Comparison of ENCODE assay signal across 8 mouse cellular contexts in genomic region chr15:9748359-9749102, GRCm38 (mm10). TPM values are rescaled to one million over a fixed set of nuclear protein-coding genes. Genes with fewer than 3 reads are reported as not detected.
A peak's percentile ranks its signal among the peaks of the same experiment; 100 is the strongest.
DNase-seq lines count a peak whose midpoint lies in the region; ATAC-seq and TF ChIP-seq lines count a peak whose summit lies in the region.

TSS of gene Spef2 (minus strand) at chr15:9748868.

- WGBS in hindbrain, embryonic 10.5 days: 28% methylated on average over 16 of the region's 16 CpGs
- WGBS in lung, adult 2 months: 20% methylated on average over 16 of the region's 16 CpGs

- no peaks in the 10 kb centered on the region for H3K4me1 ChIP-seq in MEL (ENCODE audit: control insufficient read depth in 1 of 2, insufficient read depth in 2 of 2, low read length in 2 of 2)
- H3K4me1 ChIP-seq in hindbrain, embryonic 10.5 days (replicated peaks): peaks cover 4% of the 10 kb centered on the region; the same call in 1 of the 2 replicates
- H3K4me1 ChIP-seq in lung, adult 2 months (ENCODE audit: control insufficient read depth, insufficient read depth, low read length): no peaks in the 10 kb centered on the region

- no peak within 1 kb of the TSS for H3K27ac ChIP-seq in MEL (ENCODE audit: control insufficient read depth, low read depth, low read length)
- no peak within 1 kb of the TSS for H3K27ac ChIP-seq in hindbrain, embryonic 10.5 days

- H3K9ac ChIP-seq in MEL (ENCODE audit: control insufficient read depth, low read depth, low read length, poor library complexity, severe bottlenecking): no peak within 1 kb of the TSS

- peak; percentile 91 for ATAC-seq in neutrophil, adult 5-6 weeks (ENCODE audit: extremely low read depth, insufficient number of reproducible peaks, low FRiP score, poor library complexity, severe bottlenecking)

- peak; percentile 67 for DNase-seq in MEL (ENCODE audit: low read depth, low spot score)
- peak; percentile 7 to 28 for DNase-seq in cerebellum, adult 18-20 months
- peak; percentile 78 for DNase-seq in forelimb bud, embryonic 11.5 days (ENCODE audit: low read depth, low spot score)
- DNase-seq in hindbrain, embryonic 10.5 days (ENCODE audit: low spot score): peak; percentile 79
- peak; percentile 54 to 61 for DNase-seq in layer of hippocampus, adult 8-10 months (ENCODE audit: low spot score in 2 of 2)
- DNase-seq in lung, adult 2 months: peak; percentile 38
- peak; percentile 79 for DNase-seq in testis, postnatal 14 days (ENCODE audit: low spot score)

- H3K4me3 ChIP-seq in MEL (ENCODE audit: control insufficient read depth in 1 of 2, insufficient read depth in 1 of 2, low read depth in 2 of 2, low read length in 2 of 2): no peak within 1 kb of the TSS
- peak within 1 kb of the TSS; percentile 45 for H3K4me3 ChIP-seq in hindbrain, embryonic 10.5 days
- H3K4me3 ChIP-seq in lung, adult 2 months (replicated peaks; ENCODE audit: extremely low read depth, low read depth, low read length): peak within 1 kb of the TSS; percentile 40

- peak; percentile 66 for TF ChIP-seq RAD21 in MEL (IDR thresholded peaks at IDR 0.05; ENCODE audit: low read depth, low read length)

- TF ChIP-seq POLR2A in MEL (IDR thresholded peaks at IDR 0.05; ENCODE audit: control insufficient read depth in 1 of 2, insufficient read depth in 1 of 2, low read depth in 1 of 2, low read length in 2 of 2, poor library complexity in 1 of 2): no peak
- no peak for TF ChIP-seq POLR2A in lung, adult 2 months (IDR thresholded peaks at IDR 0.05; ENCODE audit: borderline replicate concordance, extremely low read depth, low read depth, low read length)

- TF ChIP-seq EP300 in MEL (IDR thresholded peaks at IDR 0.05; ENCODE audit: low read depth in 1 of 2, low read length in 2 of 2): no peak

- H3K79me2 ChIP-seq in MEL (ENCODE audit: control insufficient read depth, insufficient read depth, low read length, poor library complexity): no peaks in the 10 kb centered on the region

- TF ChIP-seq CTCF in MEL (IDR thresholded peaks at IDR 0.05 in 2 of 3, conservative IDR thresholded peaks at IDR 0.05 in 1 of 3; ENCODE audit: control insufficient read depth in 1 of 3, insufficient read depth in 1 of 3, low read depth in 2 of 3, low read length in 3 of 3, poor library complexity in 1 of 3, severe bottlenecking in 1 of 3): peak in 2 of 3 experiments; percentile 30 to 65; a peak in 3 of 6 replicates
- TF ChIP-seq CTCF in lung, adult 2 months (IDR thresholded peaks at IDR 0.05; ENCODE audit: insufficient read depth, low read length): no peak

- H3K36me3 ChIP-seq in MEL (ENCODE audit: control insufficient read depth in 1 of 2, insufficient read depth in 2 of 2, low read length in 2 of 2): no peaks in the 10 kb centered on the region
- H3K36me3 ChIP-seq in hindbrain, embryonic 10.5 days: no peaks in the 10 kb centered on the region

- peaks cover 0 to 2% of the 10 kb centered on the region in 2 experiments; a peak in 2 of 4 replicates for H3K27me3 ChIP-seq in MEL (ENCODE audit: control insufficient read depth in 1 of 2, insufficient read depth in 2 of 2, low read length in 2 of 2)
- no peaks in the 10 kb centered on the region for H3K27me3 ChIP-seq in hindbrain, embryonic 10.5 days (ENCODE audit: insufficient read depth, poor library complexity, severe bottlenecking)

- no peaks in the 10 kb centered on the region for H3K9me3 ChIP-seq in MEL (replicated peaks; ENCODE audit: insufficient read depth, low read length)
- H3K9me3 ChIP-seq in hindbrain, embryonic 10.5 days: no peaks in the 10 kb centered on the region

TF ChIP-seq in MEL, 35 proteins besides CTCF, POLR2A, EP300 and RAD21:
- TF ChIP-seq USF1 (IDR thresholded peaks at IDR 0.05; ENCODE audit: low read depth, low read length) (peak; percentile 48; the same call in 1 of the 2 replicates), SMC3 (IDR thresholded peaks at IDR 0.05; ENCODE audit: low read depth, low read length) (peak; percentile 78), SIN3A (IDR thresholded peaks at IDR 0.05; ENCODE audit: low read length) (peak; percentile 51), ZC3H11A (IDR thresholded peaks at IDR 0.05; ENCODE audit: low read depth, low read length) (peak; percentile 76), UBTF (IDR thresholded peaks at IDR 0.05; ENCODE audit: borderline replicate concordance, insufficient read depth, low read depth, low read length) (no peak), TBP (IDR thresholded peaks at IDR 0.05; ENCODE audit: low read depth, low read length) (no peak)

RNA-seq across cellular contexts. Expression of gene Spef2, which starts in this region (rescaled TPM):
- total RNA-seq in MEL (2012; rRNA removed): 0.08 TPM in 1 of 2 replicates, not detected in the other
- not detected for polyA plus RNA-seq in MEL (2012; ENCODE audit: insufficient read depth in 1 of 2, insufficient read length in 2 of 2, low read depth in 1 of 2, low replicate concordance in 2 of 2, missing spikeins in 1 of 2)
- polyA plus RNA-seq in hindbrain, embryonic 10.5 days (2016; fragmentation: Nextera tagmentation; extraction: Ambion mirVana): 1.4 and 1.5 TPM in 2 replicates
- total RNA-seq in layer of hippocampus, adult 8-10 months (2022): 1 to 10 TPM; 2.2 to 2.8 (median 2.7) TPM
- 0.57 and 0.83 TPM in 2 replicates for polyA plus RNA-seq in lung, adult 2 months (2012; rRNA removed)
- total RNA-seq in neutrophil, adult 5-6 weeks (2017): 0.47 and 3.7 TPM in 2 replicates

Comparison
In these comparisons a context has a peak if more than half of its experiments do, and no peak if none do; other contexts are left out.
1. Peak in DNase-seq in MEL; RNA of the gene not detected or under 1 TPM.
2. Peak in DNase-seq and H3K4me3 ChIP-seq in lung, adult 2 months; RNA of the gene not detected or under 1 TPM.
3. DNase-seq: peak in every context shown above with its lines; median percentile 79 in hindbrain, embryonic 10.5 days; 79 in testis, postnatal 14 days; 78 in forelimb bud, embryonic 11.5 days; 67 in MEL; 58 in layer of hippocampus, adult 8-10 months; 38 in lung, adult 2 months; 18 in cerebellum, adult 18-20 months.